Comparison of ENCODE assay signal across 10 mouse cellular contexts in the genomic region with DNA sequence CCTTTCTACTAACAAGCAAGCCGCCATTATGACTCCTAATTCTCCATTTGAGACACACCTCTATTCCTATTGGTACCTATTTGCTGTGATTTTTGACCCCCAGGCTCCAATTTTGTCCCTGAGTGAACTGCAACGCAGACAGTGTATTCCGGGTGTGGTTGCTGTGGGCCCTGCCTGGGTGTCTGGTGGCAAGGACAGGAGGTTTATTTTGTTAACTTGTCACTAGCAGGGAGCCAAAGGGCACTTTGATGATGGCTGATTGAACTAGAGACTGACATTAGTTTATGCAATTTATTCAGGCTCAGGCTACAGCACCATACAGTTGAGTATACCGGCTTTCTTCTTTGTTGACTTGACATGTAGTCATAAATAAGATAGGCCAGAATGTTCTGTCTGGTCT.
"Had no signal": no experiment of that assay in that cellular context is flagged by ENCODE, and none has a peak within 500 bp of the region (broad histone marks: within the 10 kb centered on the region; RNA-seq: fewer than 3 reads in every experiment).

No protein-coding gene starts in this region.

- H3K4me2 ChIP-seq: hindbrain, embryonic 13.5 days; intestine, embryonic 15.5 days; liver, embryonic 15.5 days; lung, embryonic 15.5 days; midbrain, embryonic 13.5 days; stomach, embryonic 15.5 days had no signal

- ATAC-seq: intestine, embryonic 15.5 days; midbrain, embryonic 13.5 days had no signal

- H3K27ac ChIP-seq: hindbrain, embryonic 13.5 days; intestine, embryonic 15.5 days; layer of hippocampus, adult 2 months; liver, embryonic 15.5 days; lung, embryonic 15.5 days; midbrain, embryonic 13.5 days; stomach, embryonic 15.5 days had no signal

- DNase-seq: lung, postnatal 36 days; right cerebral cortex, postnatal 14 days; thymus, postnatal 4 days had no signal

- H3K36me3 ChIP-seq: hindbrain, embryonic 13.5 days; intestine, embryonic 15.5 days; liver, embryonic 15.5 days; lung, embryonic 15.5 days; midbrain, embryonic 13.5 days; stomach, embryonic 15.5 days had no signal

- H3K4me3 ChIP-seq: hindbrain, embryonic 13.5 days; intestine, embryonic 15.5 days; layer of hippocampus, adult 2 months; liver, embryonic 15.5 days; lung, embryonic 15.5 days; midbrain, embryonic 13.5 days; stomach, embryonic 15.5 days had no signal

- H3K4me1 ChIP-seq: hindbrain, embryonic 13.5 days; intestine, embryonic 15.5 days; lung, embryonic 15.5 days; midbrain, embryonic 13.5 days; stomach, embryonic 15.5 days had no signal

- H3K9me3 ChIP-seq: hindbrain, embryonic 13.5 days; intestine, embryonic 15.5 days; liver, embryonic 15.5 days; lung, embryonic 15.5 days; midbrain, embryonic 13.5 days; stomach, embryonic 15.5 days had no signal

- H3K27me3 ChIP-seq: hindbrain, embryonic 13.5 days; intestine, embryonic 15.5 days; liver, embryonic 15.5 days; lung, embryonic 15.5 days; midbrain, embryonic 13.5 days; stomach, embryonic 15.5 days had no signal

- H3K9ac ChIP-seq: hindbrain, embryonic 13.5 days; intestine, embryonic 15.5 days; liver, embryonic 15.5 days; lung, embryonic 15.5 days; midbrain, embryonic 13.5 days; stomach, embryonic 15.5 days had no signal
